Mouse (Mus musculus): ENCODE results near the gene Tbc1d21. TPM values are rescaled to one million over a fixed set of nuclear protein-coding genes. Genes with fewer than 3 reads are reported as not detected.

Tbc1d21 gene
- polyA plus RNA-seq, 1 experiment, result not detected

GRCm38 (mm10) chr9:58361373-58361772, 8.9 kb downstream of the Tbc1d21 start:
- no peak for TF ChIP-seq POLR2A (IDR thresholded peaks at IDR 0.05; ENCODE audit: borderline replicate concordance, insufficient read depth, low read length)
- WGBS, result 20% methylated on average over 1 of the region's 1 CpGs
- Histone ChIP-seq H3K4me1 (ENCODE audit: control insufficient read depth, insufficient read depth, low read length) (0 out of 2 replicates have a peak, but pooled peaks cover 3% of the 10 kb centered on the region), H3K4me3 (replicated peaks; ENCODE audit: insufficient read depth, low read depth, low read length) (no peak overlapping the region), H3K27ac (ENCODE audit: insufficient read depth, low read length) (no peak overlapping the region), H3K27me3 (ENCODE audit: control insufficient read depth, insufficient read depth, low read length) (no peaks in the 10 kb centered on the region)
- DNase-seq, result no peak

- Histone ChIP-seq H3K27ac (ENCODE audit: insufficient read depth, low read length) (no peak overlapping the region), H3K4me3 (replicated peaks; ENCODE audit: insufficient read depth, low read depth, low read length) (no peak overlapping the region), H3K4me1 (ENCODE audit: control insufficient read depth, insufficient read depth, low read length) (no peaks in the 10 kb centered on the region), H3K27me3 (ENCODE audit: control insufficient read depth, insufficient read depth, low read length) (no peaks in the 10 kb centered on the region)
- WGBS, result 61% methylated on average over 6 of the region's 6 CpGs
- no peak for DNase-seq
- TF ChIP-seq POLR2A (IDR thresholded peaks at IDR 0.05; ENCODE audit: borderline replicate concordance, insufficient read depth, low read length), result no peak
- TF ChIP-seq CTCF (IDR thresholded peaks at IDR 0.05; ENCODE audit: borderline replicate concordance, insufficient read depth, low read depth, low read length), result no peak
Observed at GRCm38 (mm10) chr9:58355262-58356050, 14.8 kb downstream of the Tbc1d21 start.

DNA sequence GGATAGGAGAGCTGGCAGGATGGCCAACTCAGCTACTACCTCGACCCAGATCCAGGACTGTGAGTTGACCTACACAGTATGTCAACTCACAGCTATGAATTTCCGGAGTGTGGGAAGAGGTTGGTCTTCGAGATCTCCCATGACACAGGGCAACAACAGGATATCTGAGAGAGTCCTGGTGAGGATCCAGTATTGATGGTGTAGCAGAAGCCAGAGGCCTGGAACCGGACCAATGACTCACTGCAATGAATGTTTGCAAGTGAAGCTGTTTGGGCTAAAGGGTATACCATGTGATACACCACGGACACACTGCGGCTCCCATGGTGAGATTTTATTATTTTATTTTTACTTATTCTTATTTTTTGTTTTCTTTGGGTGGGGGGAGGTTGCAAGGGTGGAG, 15.6 kb downstream of the Tbc1d21 start:
- Histone ChIP-seq H3K4me3 (replicated peaks; ENCODE audit: insufficient read depth, low read depth, low read length) (no peak overlapping the region), H3K27ac (ENCODE audit: insufficient read depth, low read length) (no peak overlapping the region), H3K4me1 (ENCODE audit: control insufficient read depth, insufficient read depth, low read length) (no peaks in the 10 kb centered on the region), H3K27me3 (ENCODE audit: control insufficient read depth, insufficient read depth, low read length) (no peaks in the 10 kb centered on the region)
- no peak for TF ChIP-seq CTCF (IDR thresholded peaks at IDR 0.05; ENCODE audit: borderline replicate concordance, insufficient read depth, low read depth, low read length)
- no peak for TF ChIP-seq POLR2A (IDR thresholded peaks at IDR 0.05; ENCODE audit: borderline replicate concordance, insufficient read depth, low read length)
- 76% methylated on average over 6 of the region's 6 CpGs for WGBS
- DNase-seq, result no peak

DNA sequence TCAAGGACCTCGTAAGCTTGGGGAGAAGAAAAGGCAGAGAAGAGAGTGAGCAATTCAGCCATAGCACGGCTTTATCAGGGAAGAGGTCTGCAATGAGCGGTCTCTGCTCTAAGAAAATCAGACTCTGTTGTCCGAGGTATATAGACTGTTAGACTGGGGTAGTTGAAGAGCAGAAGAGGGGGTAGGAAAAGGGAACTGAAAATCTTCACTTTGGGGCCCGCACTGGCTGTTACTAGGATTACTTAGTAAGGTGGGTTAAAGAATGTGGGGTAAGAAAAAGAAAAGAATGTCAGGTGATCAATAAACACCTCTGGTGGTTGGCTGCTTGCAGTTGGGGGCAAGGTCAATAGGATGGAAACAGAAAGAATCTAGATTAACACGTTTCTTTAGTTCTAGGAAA, 17.0 kb downstream of the Tbc1d21 start:
- Histone ChIP-seq H3K4me3 (replicated peaks; ENCODE audit: insufficient read depth, low read depth, low read length) (no peak overlapping the region), H3K4me1 (ENCODE audit: control insufficient read depth, insufficient read depth, low read length) (no peaks in the 10 kb centered on the region), H3K27me3 (ENCODE audit: control insufficient read depth, insufficient read depth, low read length) (no peaks in the 10 kb centered on the region), H3K27ac (ENCODE audit: insufficient read depth, low read length) (no peak overlapping the region)
- TF ChIP-seq POLR2A (IDR thresholded peaks at IDR 0.05; ENCODE audit: borderline replicate concordance, insufficient read depth, low read length), result no peak
- TF ChIP-seq CTCF (IDR thresholded peaks at IDR 0.05; ENCODE audit: borderline replicate concordance, insufficient read depth, low read depth, low read length), result no peak
- DNase-seq, result no peak
- WGBS, result 94% methylated on average over 6 of the region's 6 CpGs

DNA sequence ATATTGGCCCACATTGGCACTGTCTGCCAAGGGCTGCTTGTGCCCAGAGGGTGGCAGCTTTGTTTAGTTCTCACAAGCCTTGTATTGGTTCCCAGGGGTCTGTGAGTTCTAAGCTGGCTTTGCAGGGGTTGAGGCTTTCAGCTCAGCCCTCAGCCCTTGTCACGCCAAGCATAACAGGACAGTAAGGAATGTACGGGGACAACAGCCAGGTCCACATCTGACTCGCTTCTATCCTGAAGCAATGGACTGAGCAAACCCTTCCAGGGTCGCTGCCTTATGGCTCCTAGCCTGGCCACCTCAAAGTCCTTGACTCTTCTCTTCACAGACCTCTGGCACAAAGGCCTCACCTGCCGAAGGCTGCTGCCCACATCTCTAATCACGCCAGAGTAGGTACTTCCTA, 22.5 kb downstream of the Tbc1d21 start:
- H3K27me3 ChIP-seq (ENCODE audit: control insufficient read depth, insufficient read depth, low read length), result no peaks in the 10 kb centered on the region
- TF ChIP-seq POLR2A (IDR thresholded peaks at IDR 0.05; ENCODE audit: borderline replicate concordance, insufficient read depth, low read length), result no peak
- TF ChIP-seq CTCF (IDR thresholded peaks at IDR 0.05; ENCODE audit: borderline replicate concordance, insufficient read depth, low read depth, low read length), result no peak
- H3K27ac ChIP-seq (ENCODE audit: insufficient read depth, low read length), result no peak overlapping the region
- no peaks in the 10 kb centered on the region for H3K4me1 ChIP-seq (ENCODE audit: control insufficient read depth, insufficient read depth, low read length)
- DNase-seq, result no peak
- 78% methylated on average over 6 of the region's 6 CpGs for WGBS
- no peak overlapping the region for H3K4me3 ChIP-seq (replicated peaks; ENCODE audit: insufficient read depth, low read depth, low read length)

DNA sequence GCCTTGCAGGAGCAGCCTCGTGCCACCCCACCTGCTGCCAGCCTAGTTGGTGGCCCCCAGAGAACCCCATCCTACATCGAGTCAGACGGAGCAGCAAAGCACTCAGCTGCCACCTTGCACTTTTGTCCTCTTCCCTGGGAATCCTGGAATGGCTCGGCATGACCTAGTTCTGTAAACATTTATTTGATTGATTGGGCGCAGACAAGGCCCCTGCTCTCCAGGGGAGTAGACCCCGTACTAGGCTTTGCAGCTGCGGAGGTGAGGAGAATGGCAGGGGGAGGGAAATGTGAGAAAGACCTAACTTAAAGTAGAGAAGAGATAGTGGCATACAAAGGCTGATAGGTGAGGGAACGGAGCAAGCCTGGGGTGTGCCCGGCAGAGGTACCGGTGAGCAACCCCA, 23.8 kb downstream of the Tbc1d21 start:
- H3K27me3 ChIP-seq (ENCODE audit: control insufficient read depth, insufficient read depth, low read length), result no peaks in the 10 kb centered on the region
- no peak for DNase-seq
- no peak for TF ChIP-seq CTCF (IDR thresholded peaks at IDR 0.05; ENCODE audit: borderline replicate concordance, insufficient read depth, low read depth, low read length)
- TF ChIP-seq POLR2A (IDR thresholded peaks at IDR 0.05; ENCODE audit: borderline replicate concordance, insufficient read depth, low read length), result no peak
- no peaks in the 10 kb centered on the region for H3K4me1 ChIP-seq (ENCODE audit: control insufficient read depth, insufficient read depth, low read length)
- no peak overlapping the region for H3K27ac ChIP-seq (ENCODE audit: insufficient read depth, low read length)
- H3K4me3 ChIP-seq (replicated peaks; ENCODE audit: insufficient read depth, low read depth, low read length), result no peak overlapping the region
- 58% methylated on average over 10 of the region's 10 CpGs for WGBS

DNA sequence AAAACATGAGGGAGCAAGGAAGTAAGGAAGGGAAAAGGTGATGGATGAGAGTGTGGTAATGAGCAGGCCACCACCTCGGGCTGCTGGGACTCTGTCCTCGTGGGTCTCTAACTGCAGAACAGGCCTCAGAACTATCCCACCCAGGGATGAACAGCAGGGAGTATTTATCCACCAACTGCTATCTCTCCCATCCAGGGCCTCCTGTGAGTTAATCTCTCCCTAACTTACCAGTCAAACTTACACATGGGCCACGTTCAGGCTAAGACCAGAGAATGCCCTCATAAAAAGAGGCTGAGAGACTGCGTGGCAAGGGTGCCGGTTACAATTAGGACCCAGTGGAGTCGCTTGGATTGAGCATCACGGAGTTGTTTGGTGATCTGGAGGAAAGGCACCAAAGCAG, 24.3 kb downstream of the Tbc1d21 start:
- 81% methylated on average over 7 of the region's 7 CpGs for WGBS
- Histone ChIP-seq H3K4me1 (ENCODE audit: control insufficient read depth, insufficient read depth, low read length) (no peaks in the 10 kb centered on the region), H3K4me3 (replicated peaks; ENCODE audit: insufficient read depth, low read depth, low read length) (no peak overlapping the region), H3K27ac (ENCODE audit: insufficient read depth, low read length) (no peak overlapping the region), H3K27me3 (ENCODE audit: control insufficient read depth, insufficient read depth, low read length) (no peaks in the 10 kb centered on the region)
- TF ChIP-seq CTCF (IDR thresholded peaks at IDR 0.05; ENCODE audit: borderline replicate concordance, insufficient read depth, low read depth, low read length) (no peak), POLR2A (IDR thresholded peaks at IDR 0.05; ENCODE audit: borderline replicate concordance, insufficient read depth, low read length) (no peak)
- DNase-seq, result no peak

DNA sequence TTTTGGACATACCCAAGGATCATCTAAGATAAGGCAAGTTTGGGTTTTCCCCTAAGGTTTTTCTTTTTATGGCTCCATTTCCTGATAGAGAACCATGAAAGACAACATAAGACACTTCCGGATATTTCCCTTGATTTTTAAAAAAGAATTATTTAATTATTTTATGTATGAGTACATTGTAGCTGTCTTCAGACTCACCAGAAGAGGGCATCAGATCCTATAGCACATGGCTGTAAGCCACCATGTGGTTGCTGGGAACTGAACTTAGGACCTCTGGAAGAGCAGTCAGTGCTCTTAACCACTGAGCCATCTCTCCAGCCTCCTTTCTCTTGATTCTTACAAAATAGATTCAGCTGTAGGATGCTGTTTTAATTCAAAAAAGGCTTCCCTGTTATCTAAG, 28.5 kb downstream of the Tbc1d21 start:
- no peak overlapping the region for H3K27ac ChIP-seq (ENCODE audit: insufficient read depth, low read length)
- no peak for TF ChIP-seq CTCF (IDR thresholded peaks at IDR 0.05; ENCODE audit: borderline replicate concordance, insufficient read depth, low read depth, low read length)
- no peak for TF ChIP-seq POLR2A (IDR thresholded peaks at IDR 0.05; ENCODE audit: borderline replicate concordance, insufficient read depth, low read length)
- no peak overlapping the region for H3K4me3 ChIP-seq (replicated peaks; ENCODE audit: insufficient read depth, low read depth, low read length)
- no peak for DNase-seq
- WGBS, result 85% methylated on average over 1 of the region's 1 CpGs
- H3K4me1 ChIP-seq (ENCODE audit: control insufficient read depth, insufficient read depth, low read length), result no peaks in the 10 kb centered on the region
- H3K27me3 ChIP-seq (ENCODE audit: control insufficient read depth, insufficient read depth, low read length), result no peaks in the 10 kb centered on the region

All from cerebellum, adult 2 months (tissue).